Mouse (Mus musculus): ENCODE measurements at regions not wholly inside any gene's neighbourhood (a gene's known extent, or its start where the extent isn't known, plus 50 kb on each side); places are given as distances from the start of the nearest gene placed in this dataset.
A peak's percentile ranks its signal among the peaks of the same experiment; 100 is the strongest.

DNA sequence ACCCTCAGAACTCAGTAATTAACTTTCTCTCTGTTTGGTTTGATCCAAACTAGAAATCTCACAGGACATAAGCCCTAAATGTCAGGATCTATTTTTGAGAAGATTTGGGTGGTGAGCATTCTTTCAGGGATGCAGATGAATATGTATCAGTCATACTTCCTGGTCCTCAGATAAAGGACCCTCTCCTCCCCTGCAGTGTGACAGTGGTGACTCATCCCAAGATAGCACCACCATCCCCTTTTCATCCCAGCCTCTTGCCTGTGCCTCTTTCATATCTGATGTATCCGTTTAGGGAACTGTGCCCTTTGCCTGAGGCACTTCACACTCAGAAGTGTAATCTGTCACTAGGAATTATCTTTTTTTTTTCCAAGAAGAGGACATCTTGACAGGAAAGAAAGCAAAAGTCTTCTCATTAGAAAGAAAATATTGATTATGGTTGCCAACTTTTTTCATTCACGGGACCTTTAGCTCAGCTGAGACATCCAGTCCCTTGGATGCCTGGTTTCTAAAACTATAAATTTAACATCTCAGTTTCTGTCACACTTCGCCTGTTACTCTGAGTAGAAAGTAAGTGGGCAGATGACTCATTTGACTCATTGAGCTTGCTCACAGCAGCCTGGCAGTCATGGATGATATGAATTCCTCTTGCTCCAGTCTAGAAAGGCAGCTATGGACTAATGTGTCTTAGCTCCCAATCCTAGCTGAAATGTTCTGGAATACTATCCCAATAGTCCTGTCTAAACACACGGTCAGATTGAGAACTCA lies 284.1 kb upstream of the Mctp2 start:
- no peak for DNase-seq (ENCODE audit: low spot score)

DNA sequence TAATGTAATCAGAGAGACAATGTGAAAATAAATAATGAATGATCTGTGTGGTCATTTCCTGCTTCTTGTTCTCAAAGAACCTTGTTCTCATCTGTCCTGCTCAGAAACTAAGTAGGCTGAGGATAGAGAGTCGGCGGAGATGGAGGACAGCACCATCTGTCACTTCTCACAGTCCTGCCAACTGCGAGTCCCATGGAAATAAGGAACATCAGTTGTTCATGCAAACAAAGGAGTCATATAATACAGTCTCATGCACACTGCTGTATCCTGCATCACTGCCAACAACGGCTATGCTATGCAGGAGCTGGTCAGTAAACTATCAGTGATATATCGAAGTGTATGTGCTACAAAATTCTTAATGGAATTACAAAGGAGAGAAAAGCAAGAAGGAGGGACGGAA lies 285.7 kb upstream of the Mctp2 start:
- no peak for DNase-seq (ENCODE audit: low spot score)

- DNase-seq (ENCODE audit: low spot score), result no peak
Measured at GRCm38 (mm10) chr7:72592649-72593048, 286.2 kb upstream of the Mctp2 start.

DNA sequence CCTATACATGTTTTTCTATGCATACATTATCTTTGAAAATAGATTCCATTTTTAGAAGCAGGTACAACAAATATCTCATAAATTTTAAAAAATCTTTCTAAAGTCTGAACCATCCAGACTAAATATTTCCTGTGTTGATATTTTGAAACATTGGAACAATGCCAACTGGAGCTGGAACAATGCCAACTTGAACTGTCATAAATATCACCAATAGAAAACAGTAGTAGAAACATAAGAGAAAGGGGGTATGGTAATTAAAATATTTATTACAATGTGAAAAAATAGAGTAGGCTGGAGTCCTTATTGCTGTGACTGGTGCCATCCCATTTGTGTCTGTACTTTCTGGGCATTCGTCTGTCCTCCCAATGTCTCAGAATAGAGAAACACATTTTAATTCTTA lies 286.9 kb upstream of the Mctp2 start:
- DNase-seq (ENCODE audit: low spot score), result no peak

GRCm38 (mm10) chr7:72594741-72595140 lies 288.3 kb upstream of the Mctp2 start:
- peak; percentile 9 for DNase-seq (ENCODE audit: low spot score)

DNA sequence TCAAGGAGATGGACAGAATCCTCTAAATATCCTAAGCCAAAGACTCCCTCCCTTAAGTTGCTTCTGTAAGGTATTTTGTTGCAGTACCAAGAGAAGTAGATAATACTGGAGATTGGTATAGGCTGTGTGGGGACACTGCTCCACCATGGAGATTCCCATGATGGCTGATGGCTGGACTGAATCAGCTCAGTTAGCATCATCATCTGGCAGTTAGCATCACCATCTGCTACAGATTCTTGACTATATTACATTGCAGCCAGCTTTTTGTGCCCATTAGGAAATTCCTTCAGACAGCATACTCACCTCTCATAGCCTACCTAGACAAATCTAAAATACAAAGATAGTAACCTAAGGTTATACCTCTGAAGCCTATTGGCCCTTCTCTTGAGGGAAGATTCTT lies 290.6 kb upstream of the Mctp2 start:
- DNase-seq (ENCODE audit: low spot score), result no peak

DNA sequence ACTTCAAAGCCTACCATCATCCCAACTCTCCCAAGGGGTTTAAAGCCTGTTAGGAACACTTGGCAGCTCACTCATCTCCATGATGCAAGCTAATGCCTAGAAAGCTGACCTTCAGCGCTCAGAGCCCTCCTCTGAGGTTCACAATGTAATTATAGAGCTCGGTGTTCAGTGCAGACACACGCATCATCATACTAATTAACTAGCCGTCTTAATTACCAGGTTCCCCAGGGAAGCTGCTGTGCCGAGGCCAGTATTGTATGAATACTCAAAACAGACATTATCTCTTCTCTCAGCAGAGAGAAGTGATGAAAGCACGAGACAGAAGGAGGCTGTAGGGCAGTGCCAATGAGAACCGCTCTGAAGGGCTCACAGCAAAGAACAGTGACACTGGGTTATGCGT lies 295.5 kb upstream of the Mctp2 start:
- no peak for DNase-seq (ENCODE audit: low spot score)

DNA sequence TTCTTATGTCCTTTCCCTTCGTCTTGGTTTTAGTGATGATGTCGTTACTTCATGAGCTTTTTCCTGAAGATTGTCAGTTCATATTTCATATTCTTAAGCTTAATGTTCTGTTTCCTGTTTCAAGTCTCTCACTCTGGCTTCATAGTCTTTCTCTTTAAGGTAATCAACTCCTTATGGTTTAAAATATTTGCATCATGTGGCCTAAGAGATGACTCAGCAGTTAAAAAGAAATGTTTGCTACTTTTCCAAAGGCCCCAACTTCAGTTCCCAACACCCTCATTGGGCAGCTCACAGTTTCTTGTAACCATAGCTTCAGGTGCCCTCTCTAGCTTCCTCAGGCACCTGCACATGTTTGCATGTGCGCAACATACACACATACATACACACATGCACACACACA lies 303.4 kb upstream of the Mctp2 start:
- DNase-seq (ENCODE audit: low spot score), result no peak

- DNase-seq (ENCODE audit: low spot score), result no peak
Measured at GRCm38 (mm10) chr7:72615232-72615631, 308.8 kb upstream of the Mctp2 start.

- DNase-seq (ENCODE audit: low spot score), result no peak
Measured at GRCm38 (mm10) chr7:72627369-72627768, 321.0 kb upstream of the Mctp2 start.

GRCm38 (mm10) chr7:72639566-72639965 lies 333.2 kb upstream of the Mctp2 start:
- DNase-seq (ENCODE audit: low spot score), result no peak

DNA sequence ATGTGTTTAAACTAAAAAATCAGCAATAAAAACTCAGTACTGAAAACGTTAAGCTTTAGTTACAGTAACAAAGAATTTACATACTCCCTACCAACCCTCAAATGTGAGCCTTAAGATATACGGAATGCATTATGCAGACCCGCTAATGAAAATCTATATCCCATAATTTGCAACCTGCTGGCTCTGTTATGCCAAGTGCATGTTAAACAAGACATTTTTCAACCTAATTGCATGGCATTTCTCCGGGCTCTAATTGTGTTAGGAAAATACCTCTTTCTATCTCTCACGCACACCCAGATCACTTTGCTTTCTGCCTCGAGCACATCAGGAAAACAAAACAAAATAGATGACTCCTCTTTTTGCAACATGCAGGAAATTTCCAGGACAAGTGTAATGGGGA lies 368.6 kb upstream of the Mctp2 start:
- no peak for DNase-seq (ENCODE audit: low spot score)

DNA sequence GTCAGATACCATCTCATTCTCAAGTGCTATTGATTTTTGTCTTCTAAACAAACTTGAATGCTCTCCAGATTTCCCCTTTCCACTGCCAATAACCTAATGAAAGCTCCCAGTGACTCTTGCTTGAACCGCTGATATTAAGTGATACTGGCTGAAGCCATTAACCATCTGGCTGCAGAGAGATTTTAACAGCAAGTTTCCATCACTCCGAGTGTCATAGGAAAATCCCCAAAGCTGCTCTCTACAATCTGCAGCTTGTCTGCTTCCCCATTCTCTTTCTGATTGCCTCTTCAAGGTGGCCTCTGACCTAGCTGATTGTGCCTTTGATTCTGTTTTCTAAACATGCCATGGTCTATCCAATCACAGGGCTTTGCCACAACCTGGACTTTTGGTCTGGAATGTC lies 379.4 kb upstream of the Mctp2 start:
- peak; percentile 11 for DNase-seq (ENCODE audit: low spot score)

GRCm38 (mm10) chr7:72687356-72687755 lies 380.9 kb upstream of the Mctp2 start:
- peak; percentile 23 for DNase-seq (ENCODE audit: low spot score)

- DNase-seq (ENCODE audit: low spot score), result no peak
Measured at GRCm38 (mm10) chr7:72691396-72691795, 385.0 kb upstream of the Mctp2 start.

GRCm38 (mm10) chr7:72691859-72692258 lies 385.5 kb upstream of the Mctp2 start:
- DNase-seq (ENCODE audit: low spot score), result no peak

DNA sequence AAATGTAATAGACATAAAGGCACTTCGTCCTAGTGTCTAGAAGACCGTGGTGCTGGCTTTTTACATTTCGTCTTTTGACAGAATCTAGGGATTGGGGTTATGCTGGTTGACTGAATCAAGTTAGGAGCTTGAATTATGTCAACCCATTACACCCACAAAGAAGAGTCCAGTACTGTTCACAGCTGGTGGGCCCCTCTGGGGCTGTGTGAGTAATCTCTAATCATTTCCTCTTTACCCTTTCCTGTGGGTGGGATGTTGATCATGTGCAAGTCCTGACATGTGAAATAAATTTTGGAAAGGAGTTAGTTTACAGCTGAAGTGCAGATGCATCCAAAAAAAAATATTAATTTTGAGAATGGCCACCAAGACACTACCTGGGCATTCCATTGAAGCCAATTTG lies 390.3 kb upstream of the Mctp2 start:
- no peak for DNase-seq (ENCODE audit: low spot score)

DNA sequence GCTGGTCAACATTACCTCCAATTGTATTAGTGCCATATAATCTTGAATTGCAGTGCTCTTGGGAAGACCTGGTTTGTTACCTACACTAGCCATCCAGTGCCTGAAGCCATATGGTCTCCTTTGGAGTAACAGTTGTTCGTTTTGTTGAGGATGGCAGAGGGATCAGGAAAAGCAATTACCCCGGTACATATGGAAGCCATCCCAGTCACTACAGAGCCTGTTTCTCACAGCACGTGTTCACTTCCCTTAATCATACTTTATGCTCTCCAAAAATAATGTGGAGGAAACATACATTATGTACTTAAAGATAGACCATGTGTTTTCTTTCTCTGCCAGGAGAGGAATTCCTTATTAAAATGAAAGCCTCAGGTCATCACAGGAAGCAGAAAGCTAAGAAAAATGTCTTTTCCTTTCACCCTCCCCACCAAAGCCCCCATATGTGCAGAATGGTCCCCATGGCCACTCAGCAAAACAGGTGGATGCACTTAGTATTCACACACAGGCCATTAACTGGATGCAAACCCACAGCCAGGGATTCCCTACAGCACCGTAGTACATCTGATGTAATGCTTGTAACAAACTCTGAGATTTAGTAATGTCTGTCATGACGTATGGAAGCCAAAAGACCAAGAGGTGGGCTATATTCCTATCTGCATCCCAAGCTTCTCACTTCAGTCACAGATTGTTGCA lies 397.4 kb upstream of the Mctp2 start:
- DNase-seq (ENCODE audit: low spot score), result no peak

DNA sequence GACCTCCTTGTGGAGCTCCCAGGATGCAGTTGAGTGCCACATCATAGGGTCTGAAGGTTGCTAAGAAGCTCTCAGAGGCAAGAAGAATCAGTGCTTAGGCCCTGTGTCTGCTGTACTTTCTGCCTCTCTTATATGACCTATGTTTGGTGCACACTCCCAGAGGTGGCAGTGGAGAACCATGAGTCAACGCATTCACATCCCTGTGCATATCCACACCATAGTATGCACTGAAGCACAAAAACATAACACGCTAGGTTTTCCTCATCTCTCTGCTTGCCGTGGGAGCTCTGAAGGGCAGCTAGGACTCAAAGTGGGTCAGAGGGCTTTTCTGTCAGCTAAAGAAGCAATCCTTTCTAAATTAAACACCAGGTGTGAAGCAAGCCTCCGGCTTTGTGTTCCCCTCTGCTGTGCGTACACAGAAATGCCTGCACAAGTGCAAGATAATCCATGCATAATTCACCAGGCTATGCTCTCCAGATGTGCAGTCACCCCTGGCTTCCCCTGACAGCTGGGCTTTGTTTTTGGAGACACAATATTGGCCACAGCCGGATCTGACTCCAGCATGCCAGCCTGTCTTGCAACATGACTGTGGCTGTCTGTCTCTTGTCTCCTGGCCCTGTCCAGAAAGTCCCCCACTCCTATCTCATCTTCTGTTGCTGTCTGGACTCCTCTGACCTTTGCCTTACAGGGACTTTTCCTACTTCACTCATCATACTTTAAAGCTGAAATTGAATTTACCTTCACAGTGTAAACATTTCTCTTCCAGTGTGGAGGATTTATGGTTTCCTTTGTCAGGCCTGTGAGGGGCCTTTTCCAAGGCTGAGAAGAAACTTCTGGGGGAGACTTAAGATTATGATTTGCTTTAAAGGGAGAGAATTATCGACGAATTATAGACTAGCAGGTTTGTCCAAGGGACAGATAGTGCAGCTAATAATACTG lies 405.1 kb upstream of the Mctp2 start:
- peak; percentile 9 for DNase-seq (ENCODE audit: low spot score)

GRCm38 (mm10) chr7:72715401-72715800 lies 409.0 kb upstream of the Mctp2 start:
- no peak for DNase-seq (ENCODE audit: low spot score)

DNA sequence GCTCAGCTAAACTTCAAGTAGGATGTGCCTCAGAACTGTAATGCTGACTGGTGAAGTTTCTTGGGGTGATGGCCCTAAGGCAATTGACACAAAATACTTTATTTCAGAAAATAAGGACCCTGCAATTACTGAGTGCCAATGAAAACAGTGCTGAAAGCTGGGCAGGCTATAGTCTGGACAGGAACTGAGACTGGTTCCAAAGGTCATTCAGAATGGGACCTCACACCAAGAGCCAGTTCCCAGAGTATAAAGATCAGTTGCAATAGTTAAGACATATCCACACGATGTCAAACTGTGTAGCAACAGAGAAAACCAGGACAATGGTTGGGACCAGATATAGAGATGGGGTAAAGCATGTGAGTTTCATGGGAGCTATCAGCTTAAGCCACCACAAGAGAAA lies 409.6 kb upstream of the Mctp2 start:
- DNase-seq (ENCODE audit: low spot score), result no peak

GRCm38 (mm10) chr7:72726214-72726854 lies 419.9 kb upstream of the Mctp2 start:
- DNase-seq (ENCODE audit: low spot score), result no peak
